Mouse (Mus musculus) c-Kit-positive CD71-positive TER-119-negative erythroid progenitor cells, embryonic 14.5 days (primary cell): ENCODE results near the gene Lrrc18.

Source experiments
- DNase-seq: peaks from one replicate; pipeline ENCODE4 v3.0.0-alpha.2; 2013; ENCODE audit warnings: low read depth

Gene Lrrc18

DNA sequence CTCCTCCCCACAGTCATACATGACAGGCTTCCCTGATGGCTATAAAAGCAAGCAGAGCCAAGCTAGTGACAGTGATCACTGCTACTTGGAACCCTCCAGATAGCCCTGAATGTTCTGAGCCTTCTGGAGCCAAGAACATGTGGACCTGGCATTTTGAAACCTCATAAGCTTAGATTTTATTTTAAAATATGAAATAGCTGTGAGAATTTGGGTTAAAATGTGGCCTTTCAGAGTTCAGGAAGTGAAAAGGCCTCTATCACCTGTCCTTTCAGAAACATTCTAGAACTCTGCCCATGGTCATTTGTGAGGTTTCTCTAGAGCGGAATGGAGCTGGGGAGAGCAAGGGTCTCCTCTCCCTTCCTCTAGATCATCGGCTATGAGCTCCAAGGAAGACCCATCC lies at the start of gene Lrrc18:
Lrrc18 (plus strand) TSS at position 301 of the 400 bp plus-strand sequence.
- DNase-seq, result no peak

DNA sequence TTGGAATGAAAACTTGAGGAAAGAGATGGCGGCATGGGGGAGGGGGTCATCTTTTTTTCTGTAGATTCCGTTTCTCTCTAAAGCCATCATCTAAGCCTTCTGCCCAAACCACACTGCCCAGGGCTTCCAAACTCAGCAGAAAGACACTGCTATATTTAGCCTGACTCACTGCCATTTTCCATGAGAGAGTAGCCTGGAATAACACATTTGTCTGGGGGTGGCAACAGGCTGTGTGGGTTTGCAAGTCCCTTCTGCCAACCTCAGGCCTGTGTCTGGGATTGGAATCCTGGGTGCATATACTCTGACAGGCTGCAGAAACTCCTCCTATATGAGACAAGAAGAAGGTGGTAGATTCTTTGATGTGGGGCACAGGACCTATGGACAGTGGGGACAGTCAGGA lies 43.7 kb upstream of the Lrrc18 start:
- DNase-seq, result no peak

- DNase-seq, result no peak
These were observed 40.6 kb upstream of the Lrrc18 start for GRCm38 (mm10) chr14:32950312-32951301.

DNA sequence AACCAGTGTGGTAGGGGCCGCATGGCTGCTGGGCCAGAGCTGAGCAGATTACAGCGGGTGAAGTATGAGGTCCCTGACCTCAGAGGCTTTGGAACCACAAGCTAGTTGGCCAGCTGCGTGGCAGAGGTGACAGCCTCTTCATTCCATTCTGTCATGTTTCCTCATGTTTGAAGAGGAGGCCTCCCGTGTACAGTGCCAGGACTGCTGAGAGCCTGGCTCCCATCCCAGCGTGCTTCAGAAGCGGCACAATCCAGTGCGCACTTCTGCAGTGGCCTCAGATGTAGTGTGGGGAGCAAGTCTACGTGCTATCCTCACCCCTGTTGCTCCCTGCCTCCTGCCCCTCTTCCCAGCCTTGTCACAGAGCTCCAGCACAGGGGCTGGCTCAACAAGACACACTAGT lies 34.7 kb upstream of the Lrrc18 start:
- DNase-seq, result no peak

DNA sequence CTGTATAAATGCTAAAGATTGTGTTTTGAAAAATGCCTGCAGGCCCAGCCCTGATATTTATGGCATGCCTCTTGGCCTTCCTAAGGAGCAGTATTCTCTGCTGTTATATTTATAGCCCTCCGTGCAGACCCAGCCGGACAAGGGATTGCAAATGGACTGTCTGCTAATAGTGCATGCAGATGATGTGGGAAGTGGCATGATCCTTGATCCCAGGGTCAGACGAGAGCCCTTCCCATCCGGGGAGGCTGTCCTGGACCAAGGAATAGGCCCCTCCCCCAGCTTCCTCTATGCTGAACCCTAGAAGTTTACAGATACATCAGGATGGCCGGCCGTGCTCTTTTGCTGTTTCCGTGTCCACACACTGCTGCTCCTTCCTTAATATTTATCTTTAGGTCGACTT lies 32.5 kb upstream of the Lrrc18 start:
- no peak for DNase-seq

GRCm38 (mm10) chr14:32960481-32960880 lies 30.7 kb upstream of the Lrrc18 start:
- DNase-seq, result peak; percentile 11

DNA sequence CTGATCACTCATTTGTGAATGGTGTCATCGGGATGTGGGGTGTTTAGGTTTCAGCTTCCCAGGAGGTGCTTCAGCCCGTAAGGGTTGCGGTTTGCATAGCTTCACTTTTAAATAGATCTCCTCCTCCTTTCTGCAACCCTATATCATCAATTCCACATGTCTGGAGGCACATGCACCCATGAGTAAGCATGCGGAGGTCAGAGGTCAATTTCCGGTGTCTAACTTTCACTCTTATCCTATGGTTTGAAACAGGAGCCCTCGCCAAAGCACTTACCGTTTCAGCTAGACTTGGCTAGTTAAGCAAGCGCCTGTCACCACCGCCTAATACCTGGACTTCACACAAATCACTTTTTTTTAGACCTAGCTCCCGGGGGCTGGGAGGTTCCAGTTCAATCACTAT lies 26.4 kb upstream of the Lrrc18 start:
- DNase-seq, result no peak

GRCm38 (mm10) chr14:32970700-32971099 lies 20.5 kb upstream of the Lrrc18 start:
- no peak for DNase-seq

DNA sequence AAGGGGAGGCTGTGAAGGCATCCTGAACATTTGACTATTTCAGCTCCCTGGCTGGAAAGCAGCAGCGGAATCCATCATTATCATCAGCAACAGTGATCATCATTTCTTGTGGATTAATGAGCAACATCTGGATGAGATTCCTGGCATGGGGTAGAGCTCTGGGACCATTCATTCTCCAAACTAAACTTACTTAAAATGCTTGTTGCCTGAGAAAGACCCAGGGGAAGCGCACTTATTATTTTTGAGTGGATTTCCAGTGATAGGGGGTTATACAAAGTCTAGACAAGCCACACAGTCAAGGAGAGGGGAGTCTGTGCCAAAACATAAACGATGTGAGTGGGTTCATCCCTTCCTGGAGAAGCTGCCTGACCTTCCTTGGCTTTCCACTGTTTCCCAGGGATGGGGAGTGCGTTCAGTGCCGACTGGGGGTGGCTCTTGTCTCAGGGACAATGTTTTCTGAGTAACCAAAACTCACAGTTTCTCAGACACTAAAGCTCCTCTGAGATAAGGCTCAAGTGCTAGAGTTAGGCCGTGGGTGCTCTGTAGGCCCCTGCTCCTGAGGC lies 6.9 kb upstream of the Lrrc18 start:
- no peak for DNase-seq

DNA sequence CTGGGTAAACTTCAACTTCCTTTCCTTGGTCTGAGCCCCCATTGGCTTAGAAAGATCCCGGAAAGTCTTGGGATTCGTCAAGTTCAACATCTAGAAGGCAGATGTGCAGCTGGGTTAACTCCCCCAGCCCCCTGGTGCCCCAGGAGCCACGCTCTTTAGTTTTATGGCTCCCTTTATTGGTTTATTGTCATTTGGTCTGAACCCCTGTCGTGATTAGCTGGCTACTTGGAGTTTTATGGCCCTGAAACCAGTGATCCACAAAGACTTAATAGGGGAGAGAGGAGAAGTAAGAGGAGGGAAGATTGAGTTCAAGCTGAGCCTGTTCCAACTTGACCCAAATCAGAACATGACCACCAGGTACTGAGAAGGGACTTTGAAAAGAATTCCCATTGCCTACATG lies 4.5 kb upstream of the Lrrc18 start:
- DNase-seq, result no peak

DNA sequence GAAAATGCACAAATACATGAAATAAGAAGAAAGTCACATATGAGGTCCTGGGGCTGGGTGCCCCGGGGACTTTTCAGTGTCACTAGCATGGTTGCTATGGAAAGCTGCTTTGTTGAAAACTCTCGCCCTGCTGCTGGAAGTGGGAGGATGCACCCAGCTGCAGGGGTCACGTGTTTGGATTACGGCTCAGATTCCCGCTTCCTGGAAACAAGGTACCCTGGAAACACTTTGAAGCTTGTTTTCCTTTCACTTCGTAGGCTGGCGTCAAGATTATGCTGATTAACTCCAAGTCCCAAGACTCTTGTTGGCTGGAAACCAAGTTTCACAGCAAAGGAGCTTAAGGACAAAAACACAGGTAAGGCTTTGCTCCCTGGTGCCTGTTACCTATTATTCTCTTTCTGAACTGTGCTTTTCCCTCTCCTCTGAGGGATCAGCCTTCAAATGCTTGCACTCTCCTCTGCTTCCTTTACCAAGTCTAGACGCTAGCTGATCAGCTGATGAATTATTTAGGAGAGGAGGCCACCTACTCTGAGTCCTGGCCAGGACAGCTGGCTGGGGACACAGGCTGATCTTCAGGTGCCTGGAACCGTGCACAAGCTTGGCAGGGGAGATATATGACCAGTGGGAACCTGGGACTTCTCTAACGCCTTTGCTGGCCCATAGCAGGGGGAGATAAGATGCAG lies 3.9 kb downstream of the Lrrc18 start:
- DNase-seq, result no peak

DNA sequence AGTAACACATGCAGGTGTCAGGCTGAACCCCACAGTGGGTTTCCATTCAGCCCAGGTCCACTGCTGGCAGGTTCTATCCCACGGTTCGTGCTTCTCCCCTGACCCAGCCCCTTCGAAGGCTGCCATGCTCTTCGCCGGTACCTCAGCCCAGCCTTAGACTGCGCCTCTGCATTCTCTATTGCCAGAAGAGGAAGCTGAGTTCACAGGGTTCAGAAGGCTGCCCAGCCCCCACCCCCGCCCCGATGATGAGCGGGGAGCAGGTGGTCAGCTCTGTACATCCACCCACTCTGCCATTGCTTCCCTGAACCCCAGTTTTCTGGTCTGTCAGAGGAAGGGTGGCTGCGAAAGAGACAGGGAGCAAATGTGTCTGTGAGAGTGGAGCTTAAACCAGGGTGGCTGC lies 8.3 kb downstream of the Lrrc18 start:
- no peak for DNase-seq

DNA sequence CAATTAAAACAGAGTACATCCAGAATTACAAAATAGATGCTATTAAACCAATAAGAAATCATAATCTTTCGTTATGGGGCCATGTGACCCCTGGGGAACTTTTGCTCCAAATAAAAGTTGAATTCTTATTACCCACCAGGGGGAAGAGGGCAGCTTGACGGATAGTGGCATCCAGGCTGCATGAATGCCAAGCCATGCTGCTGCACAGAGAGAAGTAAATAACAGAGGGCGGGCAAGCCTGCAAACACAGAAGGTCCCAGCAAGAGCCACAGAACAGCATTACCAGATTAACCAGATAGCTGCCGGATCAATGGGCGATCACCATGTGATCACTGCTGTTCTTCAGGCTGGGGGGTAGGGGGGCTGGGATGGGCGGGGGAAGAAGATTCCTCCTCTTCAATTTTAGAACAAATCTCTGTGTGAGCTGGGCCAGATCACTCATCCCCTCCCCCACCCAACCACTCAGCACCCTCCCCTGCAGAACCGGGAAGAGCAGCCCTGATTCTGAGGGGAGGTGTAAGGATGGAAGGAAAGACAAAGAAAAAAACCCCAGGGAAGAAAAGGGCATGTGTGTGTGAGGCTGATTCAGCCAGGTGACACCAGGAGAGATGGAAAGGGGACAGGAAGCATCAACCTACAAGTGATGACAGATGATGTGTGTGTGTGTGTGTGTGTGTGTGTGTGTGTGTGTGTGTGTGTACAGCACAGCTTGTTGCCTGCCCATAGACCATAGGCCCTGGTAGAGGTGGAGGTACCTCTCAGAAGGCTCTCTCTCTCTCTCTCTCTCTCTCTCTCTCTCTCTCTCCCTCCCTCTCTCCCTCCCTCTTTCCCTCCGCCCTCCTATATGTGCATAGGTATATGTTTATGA lies 9.2 kb downstream of the Lrrc18 start:
- no peak for DNase-seq

GRCm38 (mm10) chr14:33005114-33005513 lies 13.9 kb downstream of the Lrrc18 start:
- DNase-seq, result no peak

DNA sequence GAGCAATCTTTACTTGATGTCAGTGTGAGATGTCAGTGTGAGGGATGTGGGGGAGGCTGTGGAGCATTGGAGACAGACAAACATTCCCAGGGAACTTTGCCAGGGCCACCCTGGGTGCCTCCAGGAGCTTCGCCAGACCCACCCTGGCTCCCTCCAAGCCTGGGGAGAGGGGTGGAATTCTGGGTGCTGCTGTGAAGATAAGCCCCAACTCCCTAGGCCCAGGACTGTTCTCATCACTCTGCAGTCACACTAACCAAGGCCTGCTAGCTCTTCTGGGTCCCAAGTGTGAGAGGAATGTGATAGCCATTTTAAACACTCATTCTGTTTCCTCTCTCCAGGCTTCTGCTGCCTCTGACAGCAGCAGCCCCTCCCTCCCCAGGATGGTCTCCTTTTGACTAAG lies 16.5 kb downstream of the Lrrc18 start:
- no peak for DNase-seq

GRCm38 (mm10) chr14:33019050-33019449 lies 27.9 kb downstream of the Lrrc18 start:
- no peak for DNase-seq

DNA sequence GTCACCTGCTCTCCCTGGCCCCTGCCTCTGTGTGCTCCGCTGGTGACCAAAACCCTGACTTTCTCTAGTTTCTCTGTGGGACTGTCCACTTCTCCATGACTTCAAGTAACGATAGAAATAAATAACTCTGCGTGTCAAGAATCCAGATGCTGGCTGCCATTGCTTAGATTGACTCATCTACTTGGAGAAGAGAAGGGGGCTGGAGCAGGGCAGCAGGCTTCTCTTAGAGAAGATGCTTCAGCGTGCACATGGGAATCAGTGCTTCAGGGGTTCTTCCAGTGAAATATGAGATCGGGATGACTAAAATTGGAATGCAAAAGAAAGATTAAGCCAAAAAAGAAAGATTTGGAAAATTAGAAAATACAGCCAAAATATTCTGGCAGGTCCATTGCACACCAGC lies 28.4 kb downstream of the Lrrc18 start:
- DNase-seq, result no peak

DNA sequence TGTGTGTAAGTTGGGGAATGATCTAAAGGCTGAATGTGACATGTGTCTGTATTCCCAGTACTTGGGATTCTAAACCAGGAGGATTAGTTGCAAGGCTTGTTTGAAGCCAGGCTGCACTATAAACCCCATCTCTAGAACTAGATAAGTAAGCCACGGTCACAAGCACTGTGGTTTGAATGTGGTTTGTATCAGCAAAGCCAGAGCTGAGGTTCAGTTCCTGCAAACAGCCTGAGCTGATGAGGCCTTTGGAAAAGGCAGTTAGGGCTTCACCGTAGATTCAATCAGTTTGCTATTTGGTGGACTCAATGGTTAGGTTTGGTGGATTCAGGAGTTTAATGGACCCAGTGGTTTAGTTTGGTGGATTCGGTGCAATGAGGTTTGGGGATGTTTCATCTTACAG lies 39.7 kb downstream of the Lrrc18 start:
- DNase-seq, result no peak

DNA sequence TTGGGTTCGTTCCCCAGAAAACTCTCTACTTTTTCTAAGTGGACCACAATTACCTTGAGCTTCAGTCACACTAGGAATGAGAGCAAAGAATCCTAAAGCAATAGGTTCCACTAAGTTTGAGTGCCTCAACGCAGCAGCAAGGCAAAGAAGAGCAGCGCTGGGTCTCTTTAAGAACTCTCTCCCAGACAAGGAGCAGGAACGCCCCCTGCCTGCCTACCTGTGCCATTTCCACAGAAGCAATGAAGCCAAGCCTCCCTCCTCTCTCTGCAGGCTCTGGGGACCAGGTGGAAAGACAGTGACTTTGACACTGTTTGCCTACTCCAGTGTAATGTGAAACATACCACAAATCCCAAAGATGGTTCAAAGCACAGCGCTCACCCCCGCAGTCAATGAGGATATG lies 42.2 kb downstream of the Lrrc18 start:
- no peak for DNase-seq

DNA sequence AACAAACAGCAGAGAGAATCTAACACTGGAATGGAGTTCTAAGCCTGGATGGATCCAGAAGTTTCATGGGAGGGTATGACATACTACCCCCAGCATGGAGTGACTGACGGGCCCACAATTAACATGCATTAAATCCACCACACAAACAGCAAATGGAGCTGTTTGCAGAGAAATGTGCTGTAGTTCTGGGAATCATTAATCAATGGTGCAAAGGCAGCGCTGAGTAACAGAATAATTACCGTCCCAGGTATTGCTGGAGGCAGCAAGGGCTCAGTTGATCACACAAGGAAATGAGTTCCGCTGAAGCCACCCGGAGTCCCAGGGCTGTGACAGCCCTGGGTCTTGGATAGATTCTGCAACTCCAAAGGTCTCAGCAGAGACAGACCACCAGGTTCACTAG lies 44.2 kb downstream of the Lrrc18 start:
- no peak for DNase-seq

GRCm38 (mm10) chr14:33036811-33037210 lies 45.6 kb downstream of the Lrrc18 start:
- DNase-seq, result no peak

DNA sequence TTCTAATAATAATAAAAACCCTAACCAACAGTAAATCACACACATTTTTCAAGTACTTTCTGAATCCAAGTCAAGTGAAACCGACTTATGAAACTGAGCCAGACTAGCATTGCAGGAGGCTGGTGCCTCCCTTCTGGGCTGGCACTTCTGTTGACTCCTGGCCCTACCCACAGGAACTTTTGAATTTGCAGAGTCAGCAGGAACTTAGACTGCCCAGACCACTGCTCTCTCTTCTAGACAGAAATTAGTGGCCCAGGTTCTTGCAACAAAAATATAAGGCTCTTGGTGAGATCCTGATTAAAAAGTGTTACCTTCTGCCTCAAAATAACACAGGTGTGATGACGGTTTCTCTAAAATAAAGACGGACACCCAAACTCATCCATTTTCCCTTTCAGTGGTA lies 54.0 kb downstream of the Lrrc18 start:
- no peak for DNase-seq
